Mouse (Mus musculus): ENCODE measurements at regions not wholly inside any gene's neighbourhood (a gene's known extent, or its start where the extent isn't known, plus 50 kb on each side); places are given as distances from the start of the nearest gene placed in this dataset.
A peak's percentile ranks its signal among the peaks of the same experiment; 100 is the strongest.

DNA sequence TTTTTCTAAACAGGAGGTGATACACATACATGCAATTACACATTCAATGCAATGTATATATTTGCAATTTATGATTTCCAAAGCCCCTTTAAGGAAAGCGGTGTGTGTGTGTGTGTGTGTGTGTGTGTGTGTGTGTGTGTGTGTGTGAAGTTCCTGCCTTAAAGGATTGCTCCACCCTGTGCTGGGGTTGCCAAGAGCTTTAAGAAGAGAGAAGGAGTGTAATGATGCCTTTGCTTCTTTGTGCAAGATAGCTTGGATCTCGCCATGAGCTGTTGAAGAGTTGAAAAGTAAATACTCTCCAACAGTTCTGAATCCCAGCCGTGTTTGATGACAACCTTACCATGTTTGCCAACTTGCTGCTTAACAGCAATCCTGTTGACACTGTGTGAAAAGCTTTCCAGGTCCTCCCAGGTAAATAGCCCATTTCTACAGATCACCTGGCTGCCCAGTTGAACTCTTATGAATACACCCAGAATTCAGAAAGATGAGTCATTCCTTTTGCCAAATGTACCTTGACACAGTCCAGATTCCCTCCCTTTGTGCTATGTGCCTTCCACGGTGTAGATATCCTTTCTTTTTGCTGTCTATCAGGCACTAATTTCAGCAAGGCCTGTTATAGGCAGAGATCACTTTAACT lies 216.3 kb downstream of the Ikzf2 start:
- DNase-seq (ENCODE audit: low read depth), result no peak

DNA sequence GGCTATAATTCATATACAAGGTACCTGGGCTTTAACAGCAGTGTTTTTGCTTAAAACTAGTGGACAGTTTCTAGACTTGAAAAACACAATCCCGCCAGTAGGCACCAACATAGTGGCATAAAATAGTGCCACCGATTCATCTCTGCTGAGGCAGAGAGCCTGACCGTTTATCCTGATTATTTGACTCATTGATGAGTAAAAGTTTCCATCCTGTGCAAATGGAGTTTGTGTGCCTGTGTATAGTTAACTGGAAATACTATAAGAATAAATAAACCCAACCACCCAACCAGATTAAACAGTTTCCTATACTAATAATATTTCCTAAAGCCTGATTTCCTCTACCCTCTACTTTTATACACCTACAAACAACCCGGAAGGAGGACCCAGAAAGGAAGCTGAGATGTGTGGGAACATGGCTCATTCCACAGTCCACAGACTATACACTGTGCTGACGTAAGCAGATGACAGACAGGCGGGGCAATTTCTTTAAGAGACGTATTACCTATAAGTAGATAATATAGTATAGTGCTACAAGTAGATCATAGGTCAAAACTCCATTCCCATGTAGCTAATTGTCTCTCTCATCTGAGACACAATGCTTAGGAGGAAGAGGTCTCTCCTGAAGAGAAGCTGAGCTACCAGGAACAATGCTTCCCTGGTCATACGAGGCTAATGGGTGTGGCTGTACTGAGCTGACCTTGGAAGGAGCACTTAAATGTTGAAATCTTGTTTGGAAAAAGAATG lies 217.7 kb downstream of the Ikzf2 start:
- DNase-seq (ENCODE audit: low read depth), result no peak

DNA sequence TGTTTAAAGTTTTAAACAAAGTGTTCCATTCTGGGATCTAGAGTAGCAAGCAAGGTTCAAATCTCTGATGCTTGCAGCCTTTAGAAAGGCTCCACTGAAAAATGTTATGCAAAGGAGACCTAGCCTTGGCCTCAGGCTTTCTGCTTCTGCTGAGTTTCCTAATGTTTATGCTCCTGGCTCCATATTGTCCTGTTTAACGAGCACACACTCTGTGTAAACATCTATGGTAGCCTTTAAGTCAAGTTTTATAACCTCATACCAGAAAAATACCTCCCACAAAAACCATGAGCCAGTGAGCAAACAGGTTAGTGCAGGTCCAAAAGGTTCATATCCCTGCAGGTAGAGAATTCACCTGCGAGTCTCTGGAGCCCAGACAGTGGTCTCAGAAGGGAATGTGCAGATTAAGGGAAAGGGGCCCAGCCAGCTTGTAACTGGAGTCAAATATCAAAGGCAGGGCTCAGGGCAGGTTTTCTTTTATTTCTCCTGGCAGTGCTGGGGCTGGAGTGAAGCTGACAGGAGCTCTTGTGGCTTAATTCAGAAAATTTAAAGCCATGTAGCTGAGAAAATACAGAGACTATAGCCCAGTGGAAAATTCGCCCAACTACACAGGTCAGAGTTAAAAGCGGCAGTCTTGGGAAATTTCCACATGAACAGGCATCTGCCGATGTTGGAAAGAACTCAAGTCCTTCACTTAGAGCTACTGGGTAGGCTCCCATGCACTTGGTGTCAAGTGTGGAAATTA lies 220.3 kb downstream of the Ikzf2 start:
- DNase-seq (ENCODE audit: low read depth), result peak; percentile 6

DNA sequence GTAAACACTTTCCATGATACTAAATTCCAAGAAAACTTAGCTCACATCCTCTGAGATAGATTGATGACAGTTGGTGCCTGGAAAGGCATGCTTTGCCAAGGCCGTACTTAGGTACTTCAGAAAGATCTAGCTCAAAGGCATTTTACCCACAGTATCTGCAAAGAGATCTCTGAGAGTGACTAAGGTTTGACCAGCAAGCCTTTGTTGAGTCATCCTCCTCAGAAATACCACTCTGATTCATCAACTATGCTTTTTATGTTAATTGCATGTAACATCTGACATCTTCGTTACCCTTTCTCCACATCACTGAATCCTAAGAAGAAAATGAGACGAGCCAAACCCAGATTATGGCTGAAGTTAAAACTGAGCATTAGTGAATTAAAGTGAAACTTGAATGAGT lies 225.9 kb downstream of the Ikzf2 start:
- DNase-seq (ENCODE audit: low read depth), result peak; percentile 54

DNA sequence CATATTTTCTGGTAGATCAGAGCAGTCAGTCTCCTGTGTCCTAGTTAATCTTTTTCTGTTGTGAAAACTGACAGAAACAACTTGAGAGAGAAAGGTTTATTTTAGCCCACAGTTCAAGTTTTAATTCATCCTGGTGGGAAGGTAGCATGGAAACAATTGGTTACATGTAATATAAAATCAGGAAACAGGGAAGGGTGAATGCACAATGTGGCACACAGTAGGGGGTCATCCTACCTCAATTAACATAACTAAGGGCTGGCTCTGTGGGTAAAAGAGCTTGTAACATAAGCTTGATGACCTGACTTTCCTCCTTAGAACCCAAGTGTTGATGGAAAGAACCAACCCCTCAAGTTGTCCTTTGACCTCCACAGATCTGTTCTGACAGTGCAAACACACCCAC lies 227.1 kb downstream of the Ikzf2 start:
- no peak for DNase-seq (ENCODE audit: low read depth)

GRCm38 (mm10) chr1:69457471-69457870 lies 229.6 kb downstream of the Ikzf2 start:
- DNase-seq (ENCODE audit: low read depth), result no peak

GRCm38 (mm10) chr1:69453991-69454390 lies 233.1 kb downstream of the Ikzf2 start:
- DNase-seq (ENCODE audit: low read depth), result no peak

GRCm38 (mm10) chr1:69452910-69453309 lies 234.1 kb downstream of the Ikzf2 start:
- DNase-seq (ENCODE audit: low read depth), result peak; percentile 12

DNA sequence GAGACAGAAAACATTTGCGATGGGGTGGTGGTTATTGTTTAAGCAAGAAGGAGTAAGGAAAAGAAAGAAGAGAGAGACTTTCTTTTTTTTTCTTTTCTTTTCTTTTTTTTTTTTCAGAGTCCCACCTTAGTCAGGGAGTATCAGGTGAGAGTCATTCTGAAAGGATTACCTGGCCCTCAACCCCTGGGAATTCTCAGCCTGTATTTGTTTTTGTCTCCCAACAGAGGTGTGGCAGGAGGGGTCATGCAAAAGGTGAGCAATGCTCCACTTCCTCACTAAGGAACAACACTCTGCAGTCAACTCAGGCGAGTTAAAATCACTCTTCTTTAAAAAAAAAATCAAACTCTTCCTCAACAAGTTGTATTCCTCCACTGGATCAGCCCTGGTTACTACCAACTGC lies 236.6 kb downstream of the Ikzf2 start:
- DNase-seq (ENCODE audit: low read depth), result no peak

GRCm38 (mm10) chr1:69447276-69447675 lies 239.8 kb downstream of the Ikzf2 start:
- DNase-seq (ENCODE audit: low read depth), result no peak

GRCm38 (mm10) chr1:69444722-69445121 lies 242.3 kb downstream of the Ikzf2 start:
- no peak for DNase-seq (ENCODE audit: low read depth)

DNA sequence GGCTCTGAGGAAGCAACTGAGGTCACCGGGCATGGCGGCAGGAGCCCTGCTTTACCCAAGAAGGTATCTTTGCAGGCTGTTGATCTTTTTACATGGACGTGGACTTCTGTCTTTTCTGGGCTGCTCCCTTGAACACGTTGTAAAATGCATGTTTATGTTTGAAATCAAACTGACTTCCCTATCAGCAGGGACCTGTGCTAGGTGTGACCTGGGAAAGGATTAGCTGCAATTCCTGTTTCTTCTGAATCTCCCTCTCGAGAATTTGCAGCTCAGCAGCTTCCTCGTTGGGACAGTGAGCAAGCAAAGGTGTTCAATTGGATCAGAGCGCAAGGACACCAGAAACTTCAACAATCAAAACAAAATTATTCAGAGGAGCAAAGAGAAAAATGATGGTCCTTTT lies 243.6 kb downstream of the Ikzf2 start:
- no peak for DNase-seq (ENCODE audit: low read depth)

GRCm38 (mm10) chr1:69440564-69441334 lies 246.3 kb downstream of the Ikzf2 start:
- peak; percentile 10 for DNase-seq (ENCODE audit: low read depth)

- no peak for DNase-seq (ENCODE audit: low read depth)
Measured at GRCm38 (mm10) chr1:69437042-69437441, 250.0 kb downstream of the Ikzf2 start.

DNA sequence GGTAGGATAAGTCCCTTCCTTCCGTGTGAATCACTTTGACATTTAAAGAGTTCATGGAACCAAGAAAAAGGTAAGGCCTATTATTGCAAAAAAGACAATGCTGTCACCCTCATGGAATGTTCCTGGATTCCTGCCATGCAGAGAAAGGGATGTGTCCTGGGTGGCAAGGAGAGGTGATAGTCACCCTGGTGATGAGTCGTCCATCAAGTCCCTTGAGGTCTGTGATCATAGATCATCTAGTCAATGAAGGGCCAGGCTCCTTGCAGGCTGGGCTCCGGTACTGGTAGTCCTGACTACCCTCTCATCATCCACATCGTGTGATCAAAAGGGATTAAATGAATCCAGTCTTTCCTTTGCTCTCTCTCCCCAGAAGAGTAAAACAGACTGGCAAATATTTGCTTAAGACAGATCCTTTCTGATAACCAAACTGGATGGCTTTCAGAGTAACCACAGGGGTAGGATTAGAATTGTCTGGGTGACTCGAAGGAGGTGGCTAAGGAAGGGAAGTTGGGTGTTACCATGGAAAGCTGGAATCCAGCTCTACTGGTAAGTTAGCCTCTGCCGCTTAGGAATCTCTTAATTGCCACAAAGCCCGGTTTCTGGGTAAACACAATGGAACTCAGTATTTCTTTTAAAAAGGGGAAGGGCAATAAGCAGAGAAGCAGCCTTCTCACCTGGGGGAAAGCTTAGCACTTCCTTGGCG lies 253.2 kb downstream of the Ikzf2 start:
- DNase-seq (ENCODE audit: low read depth), result peak; percentile 16

GRCm38 (mm10) chr1:69430683-69431407 lies 256.2 kb downstream of the Ikzf2 start:
- DNase-seq (ENCODE audit: low read depth), result no peak

DNA sequence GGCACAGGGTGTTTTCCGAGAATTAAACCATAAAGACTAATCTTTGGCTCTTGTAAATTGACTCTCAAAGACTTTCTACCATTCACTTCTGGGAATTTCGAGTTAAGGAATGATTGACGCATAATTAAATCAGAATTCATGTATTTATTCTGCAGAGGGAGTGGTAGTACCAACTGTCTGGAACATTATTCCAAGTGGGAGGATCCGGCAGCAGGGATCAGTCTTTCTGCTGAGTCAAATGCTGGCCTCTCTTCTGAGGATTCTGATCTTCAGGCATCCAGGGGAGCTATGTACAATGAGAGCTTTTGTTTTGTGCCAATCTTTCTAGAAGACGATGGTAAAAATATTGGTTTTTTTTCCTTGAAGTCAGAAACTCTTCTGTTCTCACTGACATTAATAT lies 257.4 kb downstream of the Ikzf2 start:
- DNase-seq (ENCODE audit: low read depth), result no peak

DNA sequence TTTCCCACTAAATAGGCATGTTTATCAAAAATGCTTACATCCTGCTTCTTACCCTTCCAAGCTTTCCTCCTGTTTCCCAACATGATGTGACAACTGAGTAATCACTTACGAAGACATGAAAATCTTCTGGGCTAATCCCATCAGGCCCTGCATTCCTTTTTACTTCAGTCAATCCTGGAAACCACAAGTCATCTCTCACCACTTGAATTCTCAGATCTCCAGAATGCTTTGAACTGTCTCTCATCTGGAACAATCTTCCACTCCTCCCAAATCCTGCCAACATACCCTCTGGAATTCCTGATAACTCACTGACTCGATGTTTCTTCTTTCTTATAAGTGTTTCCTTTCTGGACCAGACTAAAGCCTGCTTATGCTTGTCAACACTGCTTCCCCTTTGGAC lies 289.4 kb downstream of the Ikzf2 start:
- peak; percentile 7 for DNase-seq (ENCODE audit: low read depth)

GRCm38 (mm10) chr1:69382374-69382773 lies 274.5 kb upstream of the Erbb4 start:
- DNase-seq (ENCODE audit: low read depth), result no peak

- peak; percentile 22 for DNase-seq (ENCODE audit: low read depth)
Measured at GRCm38 (mm10) chr1:69379741-69380140, 271.9 kb upstream of the Erbb4 start.
